Mouse (Mus musculus): ENCODE measurements at regions not wholly inside any gene's neighbourhood (a gene's known extent, or its start where the extent isn't known, plus 50 kb on each side); places are given as distances from the start of the nearest gene placed in this dataset.

DNA sequence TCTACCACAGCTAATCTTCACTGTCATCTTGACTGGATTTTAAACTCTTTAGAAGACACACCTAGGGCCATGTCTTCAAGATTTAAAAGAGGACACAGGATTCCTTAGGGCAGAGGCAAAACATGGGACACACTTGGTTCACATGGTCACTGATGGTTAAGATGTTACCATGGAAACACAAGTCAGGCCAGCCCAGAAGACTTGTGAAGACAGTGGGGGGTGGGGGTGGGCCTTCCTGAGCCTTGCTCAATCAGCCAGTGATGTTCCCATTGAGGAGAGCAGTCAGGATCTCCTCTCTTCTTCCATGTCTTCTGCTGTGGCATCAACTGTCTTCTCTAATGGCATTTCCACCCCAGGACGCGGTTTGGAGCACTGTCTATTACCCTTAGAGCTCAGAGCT, 60.5 kb upstream of the Shb start:
- no peak for ATAC-seq (ENCODE audit: insufficient number of reproducible peaks, low FRiP score, low TSS enrichment)

DNA sequence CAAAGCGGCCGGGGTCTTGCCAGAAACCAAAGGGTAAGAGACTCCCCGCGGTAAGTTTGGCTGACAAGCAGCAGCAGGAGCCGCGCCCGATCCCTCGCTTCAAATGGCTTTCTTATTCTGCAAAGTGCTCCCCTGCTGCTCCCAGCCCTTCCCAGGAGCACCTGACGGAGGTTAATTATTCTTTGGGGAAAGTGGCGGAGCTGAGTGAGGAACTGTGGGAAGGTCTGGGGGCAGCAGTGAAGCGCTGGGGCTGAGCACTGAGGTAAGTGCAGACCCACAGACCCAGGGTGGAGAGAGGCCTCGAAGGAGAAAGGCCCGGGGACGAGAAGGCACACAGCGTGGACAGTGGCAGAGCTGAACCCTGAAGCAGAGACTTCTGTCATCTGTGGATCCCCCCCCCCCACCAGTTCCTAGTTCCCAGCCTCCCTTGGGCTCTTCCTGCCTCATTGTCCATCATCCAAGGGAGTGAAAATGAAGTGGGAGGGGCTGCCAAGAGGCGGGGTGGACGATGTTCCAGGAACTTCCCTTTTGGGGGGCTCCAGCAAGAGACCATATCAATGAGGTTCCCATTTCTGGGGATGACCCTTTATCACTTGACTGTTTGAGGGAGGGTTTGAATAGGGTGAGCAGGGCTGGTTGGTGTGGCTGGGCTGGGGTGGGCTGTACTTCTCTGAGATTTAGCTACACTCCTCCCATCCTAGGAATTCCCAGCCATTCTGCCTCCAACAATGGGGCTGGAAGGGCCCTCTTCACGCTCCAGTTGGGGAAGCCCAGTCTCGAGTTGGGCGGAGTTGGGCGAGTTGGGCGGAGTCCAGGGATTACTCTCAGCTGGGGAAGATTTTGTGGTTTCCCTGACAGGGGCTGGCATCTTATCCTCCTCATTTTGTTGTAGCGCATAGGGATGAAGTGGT, 59.4 kb upstream of the Shb start:
- no peak for ATAC-seq (ENCODE audit: insufficient number of reproducible peaks, low FRiP score, low TSS enrichment)

DNA sequence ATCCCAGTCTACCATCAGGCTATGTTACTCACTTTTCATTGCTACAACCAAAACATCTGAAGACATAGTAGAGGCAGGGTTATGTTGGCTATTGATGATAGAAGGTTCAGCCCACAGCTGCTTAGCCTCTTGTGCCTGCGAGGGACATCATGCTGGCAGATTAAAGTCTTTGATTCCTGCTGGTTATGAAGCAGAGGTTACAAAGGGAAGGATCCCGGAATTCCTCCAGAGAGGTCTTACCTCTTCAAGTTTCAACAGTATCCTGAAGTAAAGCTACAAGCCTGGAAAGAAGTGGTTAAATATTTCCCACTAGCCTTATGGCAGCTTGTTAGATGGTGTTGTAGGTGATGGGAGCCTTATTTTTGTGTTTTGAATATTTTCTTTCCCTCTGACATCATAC, 58.6 kb upstream of the Shb start:
- no peak for ATAC-seq (ENCODE audit: insufficient number of reproducible peaks, low FRiP score, low TSS enrichment)

DNA sequence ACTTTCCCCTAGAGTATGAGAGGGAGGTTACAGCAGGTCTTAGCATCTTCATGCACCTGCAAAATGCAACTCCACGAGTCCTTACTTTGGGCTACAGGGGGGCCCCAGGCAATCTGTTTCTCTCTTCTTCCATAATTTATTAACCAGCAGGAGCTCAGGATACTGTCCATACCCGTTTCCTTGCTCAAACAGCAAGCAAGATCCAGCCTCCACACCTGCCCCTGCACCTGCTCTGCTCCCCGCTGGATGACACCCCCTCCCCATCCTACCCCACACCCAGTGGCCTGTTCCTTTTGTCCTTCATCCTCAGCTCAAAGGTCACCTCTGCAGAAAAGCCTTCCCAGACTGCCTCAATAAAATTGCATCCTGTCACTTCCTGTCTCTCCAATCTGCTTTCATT, 56.1 kb upstream of the Shb start:
- no peak for ATAC-seq (ENCODE audit: insufficient number of reproducible peaks, low FRiP score, low TSS enrichment)

DNA sequence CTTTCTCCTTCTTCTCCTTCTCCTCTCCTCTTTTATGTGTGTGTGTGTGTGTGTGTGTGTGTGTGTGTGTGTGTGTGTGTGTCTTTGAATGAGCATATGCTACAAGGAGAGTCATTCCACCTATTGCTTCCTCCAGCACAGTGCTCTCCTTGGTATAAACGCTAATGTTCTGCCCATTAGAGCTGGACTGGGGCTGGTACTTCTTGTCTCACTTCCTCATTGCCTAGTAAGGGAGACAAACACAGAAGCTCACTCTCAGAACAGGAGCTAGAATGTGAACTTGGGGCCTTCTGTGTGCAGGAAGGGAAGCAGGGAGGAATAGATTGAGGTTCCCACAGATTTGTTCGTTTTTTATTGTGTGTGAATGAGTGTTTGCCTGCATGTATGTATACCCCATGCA, 54.9 kb upstream of the Shb start:
- ATAC-seq (ENCODE audit: insufficient number of reproducible peaks, low FRiP score, low TSS enrichment): no peak

DNA sequence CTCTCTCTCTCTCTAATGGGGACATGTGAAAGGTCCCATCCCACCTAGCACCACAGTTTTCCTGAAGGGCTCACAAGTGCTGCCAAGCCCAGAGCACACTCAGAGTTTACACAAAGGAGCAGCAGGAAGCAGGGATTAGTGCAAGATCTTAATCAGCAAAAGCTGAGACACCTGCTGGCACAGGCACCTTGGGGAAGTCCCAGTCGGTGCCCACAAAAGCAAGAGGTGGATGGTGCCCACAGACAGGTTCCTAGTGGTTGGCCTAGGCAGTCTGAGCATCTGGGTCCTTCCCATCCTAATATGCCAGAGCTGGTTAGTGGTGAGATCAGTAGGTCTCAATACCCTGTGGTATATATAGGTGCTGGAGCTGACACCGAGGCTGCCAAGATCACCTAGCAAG, 54.0 kb upstream of the Shb start:
- ATAC-seq (ENCODE audit: insufficient number of reproducible peaks, low FRiP score, low TSS enrichment): no peak

DNA sequence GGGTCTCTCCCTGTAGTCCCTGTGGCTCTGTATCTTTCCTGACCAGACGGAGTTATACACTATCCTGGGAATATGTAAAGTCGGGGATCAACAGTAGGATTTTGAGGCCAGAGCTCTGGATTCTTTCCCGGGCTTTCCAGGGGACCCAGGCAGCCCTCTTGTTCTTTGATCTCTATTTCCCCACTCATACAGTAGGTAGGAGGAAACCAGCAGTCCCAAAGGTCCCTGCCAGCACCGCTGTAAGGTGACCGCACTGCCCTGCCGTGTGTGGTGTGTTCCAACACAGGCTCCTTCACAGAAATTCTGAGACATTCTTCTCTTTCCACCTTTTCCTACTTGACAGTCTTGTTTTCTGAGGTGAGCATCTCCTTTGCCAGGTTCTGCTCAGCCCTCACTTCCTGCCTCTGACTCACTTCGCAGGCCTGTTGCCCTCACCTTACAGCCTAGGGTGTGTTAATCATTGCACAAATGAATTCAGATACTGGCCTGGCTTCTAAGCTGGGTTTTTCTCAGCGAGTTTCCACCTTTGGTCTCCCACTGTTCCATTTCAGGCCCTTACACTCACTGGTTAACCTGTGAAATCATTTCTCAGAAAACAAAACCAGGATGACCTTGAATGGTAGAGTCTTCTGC, 53.0 kb upstream of the Shb start:
- ATAC-seq (ENCODE audit: insufficient number of reproducible peaks, low FRiP score, low TSS enrichment): no peak

DNA sequence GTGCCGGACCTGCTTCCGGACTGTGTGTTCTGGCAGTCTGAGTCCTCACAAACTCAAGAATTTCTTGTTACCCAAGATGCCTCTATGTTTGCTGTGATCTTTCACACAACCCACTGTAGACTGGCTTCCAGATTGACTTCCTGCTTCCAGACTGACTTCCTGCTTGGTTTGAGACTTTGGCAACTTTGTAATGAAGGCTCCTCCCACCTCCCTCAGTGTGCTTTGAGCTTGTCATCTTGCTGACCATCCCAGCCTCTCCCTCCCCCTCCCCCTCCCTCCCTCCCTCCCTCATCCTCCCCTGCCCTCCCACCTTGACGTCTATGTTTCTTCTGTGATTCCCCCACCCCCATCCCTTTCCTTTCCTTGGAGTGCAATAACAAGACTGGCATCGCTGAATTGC, 51.7 kb upstream of the Shb start:
- no peak for ATAC-seq (ENCODE audit: insufficient number of reproducible peaks, low FRiP score, low TSS enrichment)

DNA sequence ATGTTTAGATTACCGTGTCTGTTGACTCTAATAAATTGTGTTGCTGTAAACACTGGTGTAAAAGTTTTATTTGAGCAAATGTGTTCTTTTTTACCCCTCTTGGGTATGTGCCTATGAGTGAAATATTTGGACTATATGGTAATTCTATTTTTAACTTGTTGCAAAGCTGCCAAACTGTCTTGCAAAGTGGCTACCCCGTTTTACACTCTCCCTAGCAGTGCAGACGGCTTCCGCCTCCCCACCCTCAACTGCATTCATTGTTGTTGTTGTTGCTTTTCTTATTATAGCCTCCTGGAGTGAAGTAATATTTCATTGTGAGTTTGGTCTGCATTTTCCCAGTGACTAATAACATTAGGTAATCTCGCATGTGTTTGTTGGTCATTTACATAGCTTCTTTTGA, 50.2 kb upstream of the Shb start:
- no peak for ATAC-seq (ENCODE audit: insufficient number of reproducible peaks, low FRiP score, low TSS enrichment)
